Mouse (Mus musculus): ENCODE measurements at regions not wholly inside any gene's neighbourhood (a gene's known extent, or its start where the extent isn't known, plus 50 kb on each side); places are given as distances from the start of the nearest gene placed in this dataset.

- Histone ChIP-seq H3K4me2 (ENCODE audit: low read length) (no peak overlapping the region), H3K36me3 (ENCODE audit: control insufficient read depth, insufficient read depth, low read length) (no peaks in the 10 kb centered on the region), H3K27ac (ENCODE audit: low read depth) (no peak overlapping the region), H3K27me3 (replicated peaks; ENCODE audit: control insufficient read depth, insufficient read depth, low read length) (no peaks in the 10 kb centered on the region), H3K9ac (ENCODE audit: low read length) (no peak overlapping the region), H3K4me1 (replicated peaks; ENCODE audit: control insufficient read depth, insufficient read depth, low read length) (no peaks in the 10 kb centered on the region), H3K4me3 (ENCODE audit: low read depth, low read length) (no peak overlapping the region), H3K9me3 (ENCODE audit: control insufficient read depth, low read length) (no peaks in the 10 kb centered on the region)
- 84% methylated on average over 2 of the region's 2 CpGs for WGBS
- DNase-seq (ENCODE audit: low spot score) (no peak), ATAC-seq (replicated peaks; ENCODE audit: low FRiP score, low TSS enrichment, low read depth) (no peak)
These were observed 185.7 kb upstream of the Clec14a start for GRCm38 (mm10) chr12:58454828-58455227.

- H3K9me3 ChIP-seq (ENCODE audit: control insufficient read depth, low read length): no peaks in the 10 kb centered on the region
- ATAC-seq (replicated peaks; ENCODE audit: low FRiP score, low TSS enrichment, low read depth) (no peak), DNase-seq (ENCODE audit: low spot score) (no peak)
- no peaks in the 10 kb centered on the region for H3K27me3 ChIP-seq (replicated peaks; ENCODE audit: control insufficient read depth, insufficient read depth, low read length)
- H3K36me3 ChIP-seq (ENCODE audit: control insufficient read depth, insufficient read depth, low read length): no peaks in the 10 kb centered on the region
- H3K4me2 ChIP-seq (ENCODE audit: low read length): no peak overlapping the region
- WGBS: 53% methylated on average over 3 of the region's 3 CpGs
- H3K4me1 ChIP-seq (replicated peaks; ENCODE audit: control insufficient read depth, insufficient read depth, low read length): no peaks in the 10 kb centered on the region
- H3K27ac ChIP-seq (ENCODE audit: low read depth): no peak overlapping the region
- H3K4me3 ChIP-seq (ENCODE audit: low read depth, low read length): no peak overlapping the region
- no peak overlapping the region for H3K9ac ChIP-seq (ENCODE audit: low read length)
These were observed 173.9 kb upstream of the Clec14a start for GRCm38 (mm10) chr12:58443007-58443406.

GRCm38 (mm10) chr12:58441962-58442361 is 172.9 kb upstream of the Clec14a start:
- ATAC-seq (replicated peaks; ENCODE audit: low FRiP score, low TSS enrichment, low read depth) (no peak), DNase-seq (ENCODE audit: low spot score) (no peak)
- Histone ChIP-seq H3K4me3 (ENCODE audit: low read depth, low read length) (no peak overlapping the region), H3K4me2 (ENCODE audit: low read length) (no peak overlapping the region), H3K36me3 (ENCODE audit: control insufficient read depth, insufficient read depth, low read length) (no peaks in the 10 kb centered on the region), H3K4me1 (replicated peaks; ENCODE audit: control insufficient read depth, insufficient read depth, low read length) (no peaks in the 10 kb centered on the region), H3K9ac (ENCODE audit: low read length) (no peak overlapping the region), H3K27me3 (replicated peaks; ENCODE audit: control insufficient read depth, insufficient read depth, low read length) (no peaks in the 10 kb centered on the region), H3K27ac (ENCODE audit: low read depth) (no peak overlapping the region), H3K9me3 (ENCODE audit: control insufficient read depth, low read length) (no peaks in the 10 kb centered on the region)
- 86% methylated on average over 2 of the region's 2 CpGs for WGBS

GRCm38 (mm10) chr12:58440666-58441065 is 171.6 kb upstream of the Clec14a start:
- ATAC-seq (replicated peaks; ENCODE audit: low FRiP score, low TSS enrichment, low read depth) (no peak), DNase-seq (ENCODE audit: low spot score) (no peak)
- no peaks in the 10 kb centered on the region for H3K36me3 ChIP-seq (ENCODE audit: control insufficient read depth, insufficient read depth, low read length)
- no peaks in the 10 kb centered on the region for H3K4me1 ChIP-seq (replicated peaks; ENCODE audit: control insufficient read depth, insufficient read depth, low read length)
- no peak overlapping the region for H3K27ac ChIP-seq (ENCODE audit: low read depth)
- H3K4me3 ChIP-seq (ENCODE audit: low read depth, low read length): no peak overlapping the region
- no peak overlapping the region for H3K9ac ChIP-seq (ENCODE audit: low read length)
- no peaks in the 10 kb centered on the region for H3K9me3 ChIP-seq (ENCODE audit: control insufficient read depth, low read length)
- no peaks in the 10 kb centered on the region for H3K27me3 ChIP-seq (replicated peaks; ENCODE audit: control insufficient read depth, insufficient read depth, low read length)
- no peak overlapping the region for H3K4me2 ChIP-seq (ENCODE audit: low read length)

- ATAC-seq (replicated peaks; ENCODE audit: low FRiP score, low TSS enrichment, low read depth): no peak
- WGBS: 70% methylated on average over 6 of the region's 6 CpGs
- no peak for DNase-seq (ENCODE audit: low spot score)
These were observed 167.9 kb upstream of the Clec14a start for GRCm38 (mm10) chr12:58437031-58437430.

GRCm38 (mm10) chr12:58434504-58434903 is 165.4 kb upstream of the Clec14a start:
- Histone ChIP-seq H3K9me3 (ENCODE audit: control insufficient read depth, low read length) (no peaks in the 10 kb centered on the region), H3K4me3 (ENCODE audit: low read depth, low read length) (no peak overlapping the region), H3K36me3 (ENCODE audit: control insufficient read depth, insufficient read depth, low read length) (no peaks in the 10 kb centered on the region), H3K9ac (ENCODE audit: low read length) (no peak overlapping the region), H3K4me2 (ENCODE audit: low read length) (no peak overlapping the region), H3K27ac (ENCODE audit: low read depth) (no peak overlapping the region), H3K27me3 (replicated peaks; ENCODE audit: control insufficient read depth, insufficient read depth, low read length) (no peaks in the 10 kb centered on the region), H3K4me1 (replicated peaks; ENCODE audit: control insufficient read depth, insufficient read depth, low read length) (no peaks in the 10 kb centered on the region)
- 81% methylated on average over 5 of the region's 5 CpGs for WGBS
- no peak for DNase-seq (ENCODE audit: low spot score)
- ATAC-seq (replicated peaks; ENCODE audit: low FRiP score, low TSS enrichment, low read depth): no peak

More at GRCm38 (mm10) chr12:58437031-58437430, 167.9 kb upstream of the Clec14a start:
- Histone ChIP-seq H3K27me3 (replicated peaks; ENCODE audit: control insufficient read depth, insufficient read depth, low read length) (no peaks in the 10 kb centered on the region), H3K4me1 (replicated peaks; ENCODE audit: control insufficient read depth, insufficient read depth, low read length) (no peaks in the 10 kb centered on the region), H3K9ac (ENCODE audit: low read length) (no peak overlapping the region), H3K27ac (ENCODE audit: low read depth) (no peak overlapping the region), H3K4me3 (ENCODE audit: low read depth, low read length) (no peak overlapping the region), H3K36me3 (ENCODE audit: control insufficient read depth, insufficient read depth, low read length) (no peaks in the 10 kb centered on the region), H3K4me2 (ENCODE audit: low read length) (no peak overlapping the region), H3K9me3 (ENCODE audit: control insufficient read depth, low read length) (no peaks in the 10 kb centered on the region)

GRCm38 (mm10) chr12:58429929-58430328 is 160.8 kb upstream of the Clec14a start:
- Histone ChIP-seq H3K27ac (ENCODE audit: low read depth) (no peak overlapping the region), H3K4me3 (ENCODE audit: low read depth, low read length) (no peak overlapping the region), H3K9me3 (ENCODE audit: control insufficient read depth, low read length) (no peaks in the 10 kb centered on the region), H3K4me1 (replicated peaks; ENCODE audit: control insufficient read depth, insufficient read depth, low read length) (no peaks in the 10 kb centered on the region), H3K36me3 (ENCODE audit: control insufficient read depth, insufficient read depth, low read length) (no peaks in the 10 kb centered on the region), H3K4me2 (ENCODE audit: low read length) (no peak overlapping the region), H3K27me3 (replicated peaks; ENCODE audit: control insufficient read depth, insufficient read depth, low read length) (no peaks in the 10 kb centered on the region), H3K9ac (ENCODE audit: low read length) (no peak overlapping the region)
- ATAC-seq (replicated peaks; ENCODE audit: low FRiP score, low TSS enrichment, low read depth) (no peak), DNase-seq (ENCODE audit: low spot score) (no peak)
- WGBS: 78% methylated on average over 5 of the region's 5 CpGs

- no peaks in the 10 kb centered on the region for H3K27me3 ChIP-seq (replicated peaks; ENCODE audit: control insufficient read depth, insufficient read depth, low read length)
- no peak overlapping the region for H3K4me2 ChIP-seq (ENCODE audit: low read length)
- no peak overlapping the region for H3K4me3 ChIP-seq (ENCODE audit: low read depth, low read length)
- H3K9ac ChIP-seq (ENCODE audit: low read length): no peak overlapping the region
- no peaks in the 10 kb centered on the region; the same call in 1 of the 2 replicates for H3K4me1 ChIP-seq (replicated peaks; ENCODE audit: control insufficient read depth, insufficient read depth, low read length)
- no peaks in the 10 kb centered on the region for H3K36me3 ChIP-seq (ENCODE audit: control insufficient read depth, insufficient read depth, low read length)
- H3K27ac ChIP-seq (ENCODE audit: low read depth): no peak overlapping the region
- ATAC-seq (replicated peaks; ENCODE audit: low FRiP score, low TSS enrichment, low read depth) (no peak), DNase-seq (ENCODE audit: low spot score) (no peak)
- WGBS: 89% methylated on average over 6 of the region's 6 CpGs
- no peaks in the 10 kb centered on the region for H3K9me3 ChIP-seq (ENCODE audit: control insufficient read depth, low read length)
These were observed 157.7 kb upstream of the Clec14a start for GRCm38 (mm10) chr12:58426758-58427157.

- H3K36me3 ChIP-seq (ENCODE audit: control insufficient read depth, insufficient read depth, low read length): no peaks in the 10 kb centered on the region
- no peak overlapping the region for H3K4me3 ChIP-seq (ENCODE audit: low read depth, low read length)
- DNase-seq (ENCODE audit: low spot score): no peak
- H3K27ac ChIP-seq (ENCODE audit: low read depth): no peak overlapping the region
- H3K9me3 ChIP-seq (ENCODE audit: control insufficient read depth, low read length): no peaks in the 10 kb centered on the region
- H3K4me2 ChIP-seq (ENCODE audit: low read length): no peak overlapping the region
- H3K4me1 ChIP-seq (replicated peaks; ENCODE audit: control insufficient read depth, insufficient read depth, low read length): no peaks in the 10 kb centered on the region; the same call in 1 of the 2 replicates
- ATAC-seq (replicated peaks; ENCODE audit: low FRiP score, low TSS enrichment, low read depth): no peak
- H3K9ac ChIP-seq (ENCODE audit: low read length): no peak overlapping the region
- no peaks in the 10 kb centered on the region for H3K27me3 ChIP-seq (replicated peaks; ENCODE audit: control insufficient read depth, insufficient read depth, low read length)
- 75% methylated on average over 4 of the region's 4 CpGs for WGBS
These were observed 156.9 kb upstream of the Clec14a start for GRCm38 (mm10) chr12:58425961-58426360.
